Mouse (Mus musculus) CH12.LX (cell line): ENCODE measurements around the gene Zfp827. TPM values are rescaled to one million over a fixed set of nuclear protein-coding genes. Genes with fewer than 3 reads are reported as not detected.

Experiments used
- DNase-seq: peaks from one replicate; pipeline ENCODE4 v3.0.0-alpha.2; 2013; ENCODE audit errors: extremely low read depth
- H3K27ac ChIP-seq: 2 replicates; pipeline ENCODE4 v1.5.1; 2012; ENCODE audit warnings: low read depth, mild to moderate bottlenecking, control low read depth, moderate library complexity; ENCODE audit not compliant: insufficient read depth
- H3K27me3 ChIP-seq: replicated peaks from 2 replicates; pipeline ENCODE3; 2012; ENCODE audit warnings: inconsistent platforms
- H3K36me3 ChIP-seq, 2 experiments: replicated peaks in 1 of 2; 2 replicates each; pipeline versions ENCODE3 to v1.6.1; 2012; ENCODE audit warnings: inconsistent platforms in 1 of 2, low read length in 1 of 2, mild to moderate bottlenecking in 1 of 2, mixed read lengths in 1 of 2, moderate library complexity in 1 of 2; ENCODE audit not compliant: control insufficient read depth in 1 of 2, insufficient read depth in 1 of 2
- H3K4me1 ChIP-seq, 2 experiments: 2 replicates each; pipeline ENCODE4 v1.6.1; 2012; ENCODE audit warnings: inconsistent platforms in 1 of 2, moderate library complexity in 1 of 2; ENCODE audit not compliant: insufficient read depth in 2 of 2, control insufficient read depth in 1 of 2
- H3K4me2 ChIP-seq: 2 replicates; pipeline ENCODE4 v1.6.1; 2012; ENCODE audit warnings: low read depth, mild to moderate bottlenecking, control low read depth; ENCODE audit not compliant: poor library complexity, insufficient read depth, severe bottlenecking
- H3K4me3 ChIP-seq, 3 experiments: fragments of 150-350 bp in 1 of 3; sonication (generic) in 1 of 3; replicated peaks in 1 of 3; 2 replicates each; pipeline versions ENCODE3 to v1.5.1; 2011 to 2012; ENCODE audit warnings: low read depth in 2 of 3, low read length in 2 of 3, mild to moderate bottlenecking in 2 of 3, moderate library complexity in 2 of 3, control low read depth in 1 of 3, improper control_type of control experiment in 1 of 3, inconsistent platforms in 1 of 3, mixed read lengths in 1 of 3; ENCODE audit not compliant: poor library complexity in 1 of 3
- H3K79me2 ChIP-seq: replicated peaks from 2 replicates; pipeline ENCODE4 v1.6.1; 2012; ENCODE audit warnings: mild to moderate bottlenecking, moderate library complexity; ENCODE audit not compliant: control insufficient read depth, poor library complexity, insufficient read depth, severe bottlenecking; ENCODE audit errors: extremely low read depth
- H3K9ac ChIP-seq: 2 replicates; pipeline ENCODE4 v1.6.1; 2012; ENCODE audit warnings: low read depth, mild to moderate bottlenecking, control low read depth, moderate library complexity; ENCODE audit not compliant: insufficient read depth
- H3K9me3 ChIP-seq: replicated peaks from 2 replicates; pipeline ENCODE3; 2012; ENCODE audit warnings: low read length, inconsistent platforms, mixed read lengths
- BHLHE40 ChIP-seq: IDR thresholded peaks from 2 replicates; pipeline ENCODE4 v1.6.1; 2011; ENCODE audit warnings: mild to moderate bottlenecking, low read depth, low read length, improper control_type of control experiment
- CHD1 ChIP-seq: IDR thresholded peaks from 2 replicates; pipeline ENCODE4 v1.6.1; 2012; ENCODE audit warnings: low read depth, low read length, improper control_type of control experiment, inconsistent platforms
- GABPA ChIP-seq: IDR thresholded peaks from 2 replicates; pipeline ENCODE4 v1.6.1; 2012; ENCODE audit warnings: low read depth, low read length, improper control_type of control experiment, inconsistent platforms; ENCODE audit not compliant: insufficient replicate concordance
- IRF4 ChIP-seq: IDR thresholded peaks from 2 replicates; pipeline ENCODE4 v1.6.1; 2014; ENCODE audit warnings: low read depth, mild to moderate bottlenecking, inconsistent platforms, low read length, improper control_type of control experiment
- JUN ChIP-seq: IDR thresholded peaks from 2 replicates; pipeline ENCODE4 v1.6.1; 2011; ENCODE audit warnings: low read depth, mild to moderate bottlenecking, low read length, improper control_type of control experiment, moderate library complexity; ENCODE audit not compliant: insufficient read depth
- JUND ChIP-seq: conservative IDR thresholded peaks from 2 replicates; pipeline ENCODE4 v1.6.1; 2011; ENCODE audit warnings: low read depth, low read length, improper control_type of control experiment
- MAFK ChIP-seq: IDR thresholded peaks from 2 replicates; pipeline ENCODE4 v1.6.1; 2011; ENCODE audit warnings: low read length, improper control_type of control experiment; ENCODE audit not compliant: insufficient replicate concordance
- MEF2A ChIP-seq: IDR thresholded peaks from 2 replicates; pipeline ENCODE4 v1.6.1; 2014; ENCODE audit warnings: low read depth, mild to moderate bottlenecking, inconsistent platforms, low read length, improper control_type of control experiment, borderline replicate concordance
- MXI1 ChIP-seq: IDR thresholded peaks from 2 replicates; pipeline ENCODE4 v1.6.1; 2011; ENCODE audit warnings: mild to moderate bottlenecking, low read depth, low read length, improper control_type of control experiment
- MYC ChIP-seq: IDR thresholded peaks from 2 replicates; pipeline ENCODE4 v1.6.1; 2011; ENCODE audit warnings: low read depth, mild to moderate bottlenecking, improper control_type of control experiment, low read length
- NRF1 ChIP-seq: IDR thresholded peaks from 2 replicates; pipeline ENCODE4 v1.6.1; 2014; ENCODE audit warnings: low read depth, mild to moderate bottlenecking, inconsistent platforms, low read length, improper control_type of control experiment, moderate library complexity
- PAX5 ChIP-seq: IDR thresholded peaks from 2 replicates; pipeline ENCODE4 v1.6.1; 2012; ENCODE audit warnings: low read length, inconsistent platforms, mixed read lengths
- POLR2A ChIP-seq: IDR thresholded peaks from 2 replicates; pipeline ENCODE4 v1.6.1; 2011; ENCODE audit warnings: low read depth, mild to moderate bottlenecking, improper control_type of control experiment, low read length
- RCOR1 ChIP-seq: conservative IDR thresholded peaks from 2 replicates; pipeline ENCODE4 v1.6.1; 2012; ENCODE audit warnings: low read depth, mild to moderate bottlenecking, inconsistent platforms, low read length, improper control_type of control experiment
- SIN3A ChIP-seq: IDR thresholded peaks from 2 replicates; pipeline ENCODE4 v1.6.1; 2012; ENCODE audit warnings: low read length, improper control_type of control experiment, inconsistent platforms
- TBP ChIP-seq: conservative IDR thresholded peaks from 2 replicates; pipeline ENCODE4 v1.6.1; 2011; ENCODE audit warnings: low read depth, low read length, improper control_type of control experiment
- TCF12 ChIP-seq: IDR thresholded peaks from 2 replicates; pipeline ENCODE4 v1.6.1; 2014; ENCODE audit warnings: low read depth, mild to moderate bottlenecking, inconsistent platforms, low read length, improper control_type of control experiment
- UBTF ChIP-seq: IDR thresholded peaks from 2 replicates; pipeline ENCODE4 v1.6.1; 2012; ENCODE audit warnings: low read depth, mild to moderate bottlenecking, inconsistent platforms, low read length, improper control_type of control experiment, moderate library complexity
- USF1 ChIP-seq: IDR thresholded peaks from 2 replicates; pipeline ENCODE4 v1.6.1; 2014; ENCODE audit warnings: low read depth, mild to moderate bottlenecking, inconsistent platforms, low read length, improper control_type of control experiment
- USF2 ChIP-seq: conservative IDR thresholded peaks from 2 replicates; pipeline ENCODE4 v1.6.1; 2011; ENCODE audit warnings: low read depth, low read length, improper control_type of control experiment
- ZC3H11A ChIP-seq: IDR thresholded peaks from 2 replicates; pipeline ENCODE4 v1.6.1; 2012; ENCODE audit warnings: low read depth, mild to moderate bottlenecking, inconsistent platforms, low read length, improper control_type of control experiment
- ZMIZ1 ChIP-seq: IDR thresholded peaks from 2 replicates; pipeline ENCODE4 v1.6.1; 2012; ENCODE audit warnings: low read depth, mild to moderate bottlenecking, inconsistent platforms, low read length, improper control_type of control experiment
- dilution Hi-C: fragments of 300-500 bp; cut with MboI; formaldehyde crosslinking; loops from 2 replicates; pipeline ENCODE4 v1.14.3; 2020; ENCODE audit warnings: low sequenced_read_pairs; ENCODE audit not compliant: extremely low pct_unique_long_range_greater_than_20kb, extremely low pct_ligation_motif_present
- in situ Hi-C: fragments of 300-500 bp; cut with MboI; formaldehyde crosslinking; loops from 3 replicates; pipeline ENCODE4 v1.14.3; 2019; ENCODE audit warnings: low sequenced_read_pairs, low pct_ligation_motif_present, low pct_unique_long_range_greater_than_20kb, mixed read lengths
- polyA plus RNA-seq: library from polyadenylated mRNA; unstranded; fragments of >175 nt; gene quantifications from 2 replicates; pipeline ENCODE4 v1.2.1, GENCODE M21; 2012; ENCODE audit warnings: low read depth; ENCODE audit not compliant: insufficient read length
- total RNA-seq, 2 experiments: library from RNA; depleted of rRNA; stranded (reverse); fragments of 300-350 nt in 1 of 2; fragments of >200 nt in 1 of 2; gene quantifications; 2 replicates each; pipeline ENCODE4 v1.2.3; 2012 to 2014

Zfp827 gene
- total and polyA plus RNA-seq, 3 experiments = 4.3 to 11.1 (median 7.8) TPM

DNA sequence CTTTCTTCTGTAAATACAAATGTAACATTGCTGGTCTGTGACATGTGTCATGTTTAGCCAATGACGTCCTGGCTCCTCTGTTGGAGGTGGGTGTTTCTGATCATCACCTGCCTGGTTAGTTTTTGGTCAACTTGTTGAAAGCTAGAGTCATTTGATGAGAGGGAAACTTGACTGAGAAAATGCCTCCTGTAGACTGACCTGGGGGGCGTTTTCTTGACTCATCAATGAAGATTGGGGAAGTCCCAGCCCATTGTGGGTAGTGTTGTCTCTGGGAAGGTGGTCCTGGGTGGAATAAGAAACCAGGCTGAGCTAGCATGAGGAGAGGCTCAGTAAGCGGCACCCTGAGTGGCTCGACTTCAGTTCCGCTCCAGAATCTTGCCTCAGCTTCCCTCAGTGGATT lies 16.4 kb downstream of the Zfp827 start:
- Histone ChIP-seq H3K4me1 (peaks cover 23 to 49% of the 10 kb centered on the region in 2 experiments), H3K4me3 (no peak overlapping the region), H3K79me2 (peaks cover 75% of the 10 kb centered on the region), H3K36me3 (peaks cover 13 to 70% of the 10 kb centered on the region in 2 experiments), H3K9me3 (no peaks in the 10 kb centered on the region), H3K27me3 (no peaks in the 10 kb centered on the region), H3K9ac (no peak overlapping the region), H3K4me2 (no peak overlapping the region), H3K27ac (no peak overlapping the region)
- peak; percentile 50 for DNase-seq
- in situ Hi-C loops = no loop called here
- dilution Hi-C loops = no loop called here
- no peak for TF ChIP-seq MYC
- TF ChIP-seq CHD1 = no peak
- no peak for TF ChIP-seq ZMIZ1
- TF ChIP-seq SIN3A = no peak
- 0 out of 2 replicates have a peak, but pooled peaks have one; percentile 18 for TF ChIP-seq BHLHE40
- TF ChIP-seq USF1 = no peak
- TF ChIP-seq PAX5 = no peak
- TF ChIP-seq JUN = no peak
- TF ChIP-seq ZC3H11A = no peak
- no peak for TF ChIP-seq NRF1
- no peak for TF ChIP-seq JUND
- 0 out of 2 replicates have a peak, but pooled peaks have one; percentile 9 for TF ChIP-seq MAFK
- TF ChIP-seq RCOR1 = no peak

DNA sequence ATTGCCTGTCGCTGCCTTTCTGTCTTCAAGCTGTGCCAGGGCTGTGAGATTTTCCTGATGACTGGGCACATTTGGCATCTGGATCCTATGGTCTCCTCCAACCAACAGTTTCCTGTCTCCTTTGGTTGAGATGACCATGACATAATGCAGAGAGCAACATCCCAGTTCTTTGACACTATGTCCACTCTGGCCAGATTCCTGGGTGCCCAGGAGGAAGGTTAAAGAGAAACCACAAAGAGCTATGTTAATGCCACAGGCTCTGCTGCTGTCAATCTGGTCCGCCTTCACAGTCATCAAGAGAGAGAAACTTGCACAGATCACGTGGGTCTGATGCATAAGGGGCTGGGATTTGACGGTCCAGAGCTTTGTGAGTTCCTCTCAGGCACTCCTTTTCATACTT lies 18.4 kb downstream of the Zfp827 start:
- TF ChIP-seq POLR2A = no peak
- TF ChIP-seq USF1 = peak; percentile 60
- TF ChIP-seq SIN3A = no peak
- TF ChIP-seq TCF12 = no peak
- no peak for TF ChIP-seq GABPA
- TF ChIP-seq USF2 = peak; percentile 46; the same call in 1 of the 2 replicates
- TF ChIP-seq UBTF = no peak
- peak; percentile 80 for TF ChIP-seq BHLHE40
- no peak for TF ChIP-seq MAFK
- TF ChIP-seq RCOR1 = no peak
- TF ChIP-seq MXI1 = no peak
- TF ChIP-seq IRF4 = peak; percentile 38; the same call in 1 of the 2 replicates
- TF ChIP-seq TBP = no peak
- no peak for TF ChIP-seq MEF2A
- Histone ChIP-seq H3K4me3 (no peak overlapping the region), H3K79me2 (peaks cover 75% of the 10 kb centered on the region), H3K9ac (no peak overlapping the region), H3K4me2 (no peak overlapping the region), H3K27ac (no peak overlapping the region), H3K9me3 (no peaks in the 10 kb centered on the region), H3K27me3 (no peaks in the 10 kb centered on the region), H3K4me1 (peaks cover 23 to 58% of the 10 kb centered on the region in 2 experiments), H3K36me3 (peaks cover 11 to 75% of the 10 kb centered on the region in 2 experiments)
- dilution Hi-C loops = no loop called here
- in situ Hi-C loops = no loop called here
- DNase-seq = peak; percentile 67
